Mouse (Mus musculus) limb, embryonic 14.5 days (tissue): ENCODE data around the gene Flot1. TPM values are rescaled to one million over a fixed set of nuclear protein-coding genes. Genes with fewer than 3 reads are reported as not detected.

Experiments used
- ATAC-seq: fragments of 200-750 bp; cut with Nextera tagmentation; 2 replicates; pipeline ENCODE4 v1.8.0; 2017; ENCODE audit warnings: low read depth, moderate number of reproducible peaks, moderate TSS enrichment; ENCODE audit not compliant: low FRiP score
- DNase-seq: peaks from one replicate; pipeline ENCODE4 v3.0.0-alpha.2; 2015; ENCODE audit warnings: low spot score
- H3K27ac ChIP-seq: fragments of 300-500 bp; sonication (generic); replicated peaks from 2 replicates; pipeline ENCODE4 v1.5.1; 2014; ENCODE audit warnings: low read depth, mild to moderate bottlenecking, low read length, moderate library complexity, mixed read lengths
- H3K27me3 ChIP-seq: fragments of 300-500 bp; sonication (generic); 2 replicates; pipeline ENCODE4 v1.6.1; 2014; ENCODE audit warnings: low read length, mixed read lengths; ENCODE audit not compliant: control insufficient read depth, insufficient read depth
- H3K36me3 ChIP-seq: fragments of 300-500 bp; sonication (generic); 2 replicates; pipeline ENCODE4 v1.6.1; 2014; ENCODE audit warnings: mild to moderate bottlenecking, low read length, moderate library complexity, mixed read lengths; ENCODE audit not compliant: control insufficient read depth, insufficient read depth
- H3K4me1 ChIP-seq: fragments of 300-500 bp; sonication (generic); 2 replicates; pipeline ENCODE4 v1.6.1; 2014; ENCODE audit warnings: antibody characterized with exemption, low read length, mixed read lengths; ENCODE audit not compliant: control insufficient read depth, insufficient read depth
- H3K4me2 ChIP-seq: fragments of 300-500 bp; sonication (generic); replicated peaks from 2 replicates; pipeline ENCODE4 v1.6.1; 2014; ENCODE audit warnings: low read depth, mild to moderate bottlenecking, low read length, moderate library complexity; ENCODE audit not compliant: severe bottlenecking
- H3K4me3 ChIP-seq: fragments of 300-500 bp; sonication (generic); replicated peaks from 2 replicates; pipeline ENCODE4 v1.5.1; 2014; ENCODE audit warnings: low read length
- H3K9ac ChIP-seq: fragments of 300-500 bp; sonication (generic); 2 replicates; pipeline ENCODE4 v1.6.1; 2014; ENCODE audit warnings: mild to moderate bottlenecking, low read depth, low read length, moderate library complexity; ENCODE audit not compliant: severe bottlenecking
- H3K9me3 ChIP-seq: fragments of 300-500 bp; sonication (generic); 2 replicates; pipeline ENCODE4 v1.6.1; 2016; ENCODE audit warnings: low read length; ENCODE audit not compliant: control insufficient read depth
- POLR2A ChIP-seq: fragments of 200-500 bp; IDR thresholded peaks from 2 replicates; pipeline ENCODE4 v1.8.0; 2012; ENCODE audit warnings: inconsistent platforms, mild to moderate bottlenecking, moderate library complexity, borderline replicate concordance; ENCODE audit not compliant: insufficient read depth, insufficient read length; ENCODE audit errors: extremely low read depth
- WGBS: fragments of 180-500 bp; shearing (Covaris S2); extraction: QIAGEN DNeasy Blood & Tissue Kit; methylation state at CpG from one replicate; pipeline ENCODE4 v1.1.7; 2014; 5-methylcytosine and 5-hydroxymethylcytosine counted together
- microRNA-seq: library from miRNA; unstranded; fragments of <30 nt; microRNA quantifications from one replicate; pipeline ENCODE4, GENCODE M21; 2016
- polyA plus RNA-seq, 2 experiments: library from polyadenylated mRNA; depleted of rRNA in 1 of 2; stranded (reverse) in 1 of 2; unstranded in 1 of 2; fragments of >200 nt; fragmentation: Nextera tagmentation in 1 of 2; extraction: Ambion mirVana in 1 of 2; gene quantifications; 2 replicates each; pipeline versions ENCODE4 v1.2.1 to v1.2.3; 2012 to 2014

Gene Flot1
- polyA plus RNA-seq, 2 experiments, result 47.2 to 66.3 TPM

DNA sequence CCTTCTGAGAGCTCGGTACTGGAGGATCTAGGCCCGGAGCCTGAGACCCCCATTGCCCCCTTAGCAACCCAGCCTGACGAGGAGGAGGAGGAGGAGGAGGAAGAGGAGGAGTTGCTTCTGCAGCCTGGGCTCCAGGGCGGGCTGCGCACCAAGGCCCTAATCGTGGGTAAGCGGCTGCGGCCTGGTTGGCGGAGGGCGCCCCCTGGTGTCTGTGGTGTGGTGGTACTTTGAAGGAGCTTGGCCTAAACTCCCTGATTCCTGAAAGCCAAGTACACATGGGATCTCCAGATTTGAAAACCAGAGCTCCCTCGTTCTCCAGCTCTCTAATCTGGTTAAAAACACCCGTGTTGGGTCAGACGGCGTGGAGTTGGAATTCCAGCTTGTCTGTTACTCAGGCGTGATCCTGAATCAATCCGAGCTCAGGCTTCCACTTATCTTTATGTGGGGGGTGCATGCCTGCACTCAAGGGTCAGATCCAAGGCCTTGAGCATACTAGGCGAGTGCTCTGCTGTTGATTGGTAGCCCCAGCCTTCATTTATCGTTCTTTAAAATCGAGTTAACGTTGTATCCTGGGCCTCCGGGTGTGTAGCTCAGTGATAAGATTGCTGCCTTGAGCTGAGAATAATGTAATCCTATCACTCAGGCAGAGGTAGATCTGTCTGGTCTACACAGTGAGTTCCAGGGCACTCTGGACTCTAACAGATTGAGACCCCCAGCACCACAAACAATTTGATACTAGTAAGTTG is 50.9 kb downstream of the Flot1 start:
- WGBS, result 30% methylated on average over 21 of the region's 21 CpGs
- Histone ChIP-seq H3K27me3 (no peaks in the 10 kb centered on the region), H3K9me3 (no peaks in the 10 kb centered on the region), H3K27ac (no peak overlapping the region), H3K9ac (0 out of 2 replicates have a peak overlapping the region, but pooled peaks have one; percentile 34), H3K4me2 (no peak overlapping the region), H3K36me3 (peaks cover 36% of the 10 kb centered on the region), H3K4me1 (peaks cover 20% of the 10 kb centered on the region), H3K4me3 (no peak overlapping the region)
- TF ChIP-seq POLR2A, result no peak
- ATAC-seq (peak; percentile 47; the same call in 1 of the 2 replicates), DNase-seq (peak; percentile 76)

DNA sequence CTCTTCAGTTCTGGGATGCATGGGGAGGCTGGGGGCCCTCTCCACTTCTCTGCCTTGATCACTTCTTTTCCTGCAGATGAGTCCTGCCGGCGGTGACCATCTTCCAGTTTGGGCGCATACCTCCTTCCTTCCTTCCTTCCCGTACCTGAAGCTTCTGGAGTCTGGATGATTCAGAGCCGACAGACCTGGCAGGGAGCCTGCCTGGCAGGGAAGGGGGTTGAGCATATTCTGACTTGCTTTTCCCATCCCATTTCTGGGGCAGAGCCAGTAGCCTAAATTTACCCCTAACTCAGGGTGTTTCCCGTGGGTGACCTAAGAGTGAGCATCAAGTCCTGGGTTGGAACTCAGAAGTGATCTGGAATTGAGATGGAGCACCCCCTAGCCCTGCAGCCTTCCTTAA is 51.7 kb downstream of the Flot1 start:
- Histone ChIP-seq H3K4me2 (no peak overlapping the region), H3K36me3 (peaks cover 36% of the 10 kb centered on the region), H3K27ac (no peak overlapping the region), H3K9me3 (no peaks in the 10 kb centered on the region), H3K27me3 (no peaks in the 10 kb centered on the region), H3K4me3 (no peak overlapping the region), H3K4me1 (peaks cover 12% of the 10 kb centered on the region), H3K9ac (no peak overlapping the region)
- TF ChIP-seq POLR2A, result no peak
- DNase-seq (no peak), ATAC-seq (no peak)
- WGBS, result 90% methylated on average over 6 of the region's 6 CpGs

DNA sequence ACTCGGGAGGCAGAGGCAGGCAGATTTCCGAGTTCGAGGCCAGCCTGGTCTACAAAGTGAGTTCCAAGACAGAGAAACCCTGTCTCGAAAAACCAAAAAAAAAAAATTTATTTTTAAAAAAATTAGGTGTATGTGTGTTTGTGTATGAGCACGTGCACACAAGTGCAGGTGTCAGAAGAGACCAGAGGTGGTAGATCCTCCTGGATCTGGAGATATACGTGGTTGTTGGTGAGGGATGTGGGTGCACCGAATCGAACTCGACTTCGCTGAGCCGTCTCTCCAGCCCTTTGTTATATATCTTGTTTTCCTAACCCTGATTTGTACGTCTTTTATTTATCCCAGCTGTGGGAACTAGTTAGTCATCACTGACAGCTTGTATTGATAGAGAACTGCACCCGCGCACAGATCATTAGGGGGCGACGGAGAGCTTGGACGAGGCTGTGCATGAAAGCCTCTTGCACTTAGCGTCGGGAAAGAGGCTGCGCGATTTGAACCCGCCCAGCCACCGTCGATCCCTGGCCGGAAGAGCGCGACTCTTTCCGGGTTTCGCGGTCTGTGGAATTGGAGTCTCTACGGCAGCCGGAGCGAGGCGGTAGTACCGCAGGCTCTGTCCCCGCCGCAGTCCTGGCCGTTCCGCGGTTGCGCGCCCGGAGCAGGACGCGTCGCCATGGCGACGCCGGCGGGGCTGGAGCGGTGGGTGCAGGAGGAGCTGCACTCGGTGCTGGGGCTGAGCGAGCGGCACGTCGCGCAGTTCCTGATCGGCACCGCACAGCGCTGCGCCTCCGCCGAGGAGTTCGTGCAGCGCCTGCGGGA is 56.4 kb downstream of the Flot1 start, which contains the start of gene Dhx16:
Gene Dhx16, plus strand, starts transcription at position 575 of the 813 bp plus-strand sequence.
- Histone ChIP-seq H3K4me1 (peaks cover 4% of the 10 kb centered on the region), H3K9ac (peak within 1 kb of the TSS; percentile 77), H3K36me3 (peaks cover 56% of the 10 kb centered on the region), H3K27ac (peak within 1 kb of the TSS; percentile 43; the same call in 1 of the 2 replicates), H3K27me3 (no peaks in the 10 kb centered on the region), H3K4me3 (peak within 1 kb of the TSS; percentile 93), H3K4me2 (peak within 1 kb of the TSS; percentile 79), H3K9me3 (no peaks in the 10 kb centered on the region)
- DNase-seq (peak; percentile 96), ATAC-seq (peak; percentile 93)
- TF ChIP-seq POLR2A, result no peak
- WGBS, result 10% methylated on average over 35 of the region's 66 CpGs

Small RNA genes within 50 kb of the gene (microRNA-seq; reads per million reads assigned to microRNA genes)
- gene Gm28033, result 0.92 reads per million

Other genes starting within 250 kb of the Flot1 start
- not detected in 2 replicates for gene Sfta2, start 221.7 kb upstream of the Flot1 start, polyA plus RNA-seq (2012; rRNA removed)
- not detected in 2 replicates for gene Sfta2, start 221.7 kb upstream of the Flot1 start, polyA plus RNA-seq (2014; fragmentation: Nextera tagmentation; extraction: Ambion mirVana)
- not detected in 2 replicates for gene Gm9573, start 196.6 kb upstream of the Flot1 start, polyA plus RNA-seq (2012; rRNA removed)
- gene Gm9573, start 196.6 kb upstream of the Flot1 start, polyA plus RNA-seq (2014; fragmentation: Nextera tagmentation; extraction: Ambion mirVana), result not detected in 2 replicates
- 0.13 and 0.30 TPM in 2 replicates for gene Mucl3, start 179.5 kb upstream of the Flot1 start, polyA plus RNA-seq (2012; rRNA removed)
- gene Mucl3, start 179.5 kb upstream of the Flot1 start, polyA plus RNA-seq (2014; fragmentation: Nextera tagmentation; extraction: Ambion mirVana), result 0.22 TPM in 1 of 2 replicates, not detected in the other
- gene Vars2, start 155.6 kb upstream of the Flot1 start, polyA plus RNA-seq (2012; rRNA removed), result 35.4 and 47.8 TPM in 2 replicates
- gene Vars2, start 155.6 kb upstream of the Flot1 start, polyA plus RNA-seq (2014; fragmentation: Nextera tagmentation; extraction: Ambion mirVana), result 14.8 and 18.7 TPM in 2 replicates
- 43.0 and 52.0 TPM in 2 replicates for gene Gtf2h4, start 149.5 kb upstream of the Flot1 start, polyA plus RNA-seq (2012; rRNA removed)
- 40.7 and 44.9 TPM in 2 replicates for gene Gtf2h4, start 149.5 kb upstream of the Flot1 start, polyA plus RNA-seq (2014; fragmentation: Nextera tagmentation; extraction: Ambion mirVana)
- gene Ddr1, start 118.6 kb upstream of the Flot1 start, polyA plus RNA-seq (2012; rRNA removed), result 49.4 and 60.1 TPM in 2 replicates
- 56.7 and 58.2 TPM in 2 replicates for gene Ddr1, start 118.6 kb upstream of the Flot1 start, polyA plus RNA-seq (2014; fragmentation: Nextera tagmentation; extraction: Ambion mirVana)
- gene Ier3, start 1.5 kb upstream of the Flot1 start, polyA plus RNA-seq (2012; rRNA removed), result 10.8 and 12.2 TPM in 2 replicates
- 8.8 and 8.9 TPM in 2 replicates for gene Ier3, start 1.5 kb upstream of the Flot1 start, polyA plus RNA-seq (2014; fragmentation: Nextera tagmentation; extraction: Ambion mirVana)
- 1,341 and 1,699 TPM in 2 replicates for gene Tubb5, start 15.1 kb downstream of the Flot1 start, polyA plus RNA-seq (2012; rRNA removed)
- gene Tubb5, start 15.1 kb downstream of the Flot1 start, polyA plus RNA-seq (2014; fragmentation: Nextera tagmentation; extraction: Ambion mirVana), result 808 and 880 TPM in 2 replicates
- gene Mdc1, start 18.3 kb downstream of the Flot1 start, polyA plus RNA-seq (2012; rRNA removed), result 24.9 and 28.8 TPM in 2 replicates
- gene Mdc1, start 18.3 kb downstream of the Flot1 start, polyA plus RNA-seq (2014; fragmentation: Nextera tagmentation; extraction: Ambion mirVana), result 12.2 and 13.9 TPM in 2 replicates
- 77.5 and 80.7 TPM in 2 replicates for gene Nrm, start 38.1 kb downstream of the Flot1 start, polyA plus RNA-seq (2012; rRNA removed)
- gene Nrm, start 38.1 kb downstream of the Flot1 start, polyA plus RNA-seq (2014; fragmentation: Nextera tagmentation; extraction: Ambion mirVana), result 49.5 and 56.4 TPM in 2 replicates
- gene Ppp1r18, start 42.4 kb downstream of the Flot1 start, polyA plus RNA-seq (2012; rRNA removed), result 47.2 and 56.2 TPM in 2 replicates
- 26.0 and 26.3 TPM in 2 replicates for gene Ppp1r18, start 42.4 kb downstream of the Flot1 start, polyA plus RNA-seq (2014; fragmentation: Nextera tagmentation; extraction: Ambion mirVana)
- gene Dhx16, start 56.6 kb downstream of the Flot1 start, polyA plus RNA-seq (2012; rRNA removed), result 78.6 and 90.5 TPM in 2 replicates
- gene Dhx16, start 56.6 kb downstream of the Flot1 start, polyA plus RNA-seq (2014; fragmentation: Nextera tagmentation; extraction: Ambion mirVana), result 40.0 and 43.4 TPM in 2 replicates
- gene 2310061I04Rik, start 74.2 kb downstream of the Flot1 start, polyA plus RNA-seq (2012; rRNA removed), result 53.9 and 68.4 TPM in 2 replicates
- gene 2310061I04Rik, start 74.2 kb downstream of the Flot1 start, polyA plus RNA-seq (2014; fragmentation: Nextera tagmentation; extraction: Ambion mirVana), result 20.6 and 20.7 TPM in 2 replicates
- gene Atat1, start 86.8 kb downstream of the Flot1 start, polyA plus RNA-seq (2012; rRNA removed), result 157 and 189 TPM in 2 replicates
- 68.7 and 88.1 TPM in 2 replicates for gene Atat1, start 86.8 kb downstream of the Flot1 start, polyA plus RNA-seq (2014; fragmentation: Nextera tagmentation; extraction: Ambion mirVana)
- gene Mrps18b, start 93.2 kb downstream of the Flot1 start, polyA plus RNA-seq (2012; rRNA removed), result 62.7 and 62.9 TPM in 2 replicates
- 68.0 and 70.3 TPM in 2 replicates for gene Mrps18b, start 93.2 kb downstream of the Flot1 start, polyA plus RNA-seq (2014; fragmentation: Nextera tagmentation; extraction: Ambion mirVana)
- gene Ppp1r10, start 93.2 kb downstream of the Flot1 start, polyA plus RNA-seq (2012; rRNA removed), result 39.9 and 41.6 TPM in 2 replicates
- gene Ppp1r10, start 93.2 kb downstream of the Flot1 start, polyA plus RNA-seq (2014; fragmentation: Nextera tagmentation; extraction: Ambion mirVana), result 30.8 and 34.2 TPM in 2 replicates
- gene Abcf1, start 146.5 kb downstream of the Flot1 start, polyA plus RNA-seq (2012; rRNA removed), result 73.4 and 83.1 TPM in 2 replicates
- 77.2 and 84.6 TPM in 2 replicates for gene Abcf1, start 146.5 kb downstream of the Flot1 start, polyA plus RNA-seq (2014; fragmentation: Nextera tagmentation; extraction: Ambion mirVana)
- 37.7 and 41.8 TPM in 2 replicates for gene Gnl1, start 156.6 kb downstream of the Flot1 start, polyA plus RNA-seq (2012; rRNA removed)
- 43.4 and 49.5 TPM in 2 replicates for gene Gnl1, start 156.6 kb downstream of the Flot1 start, polyA plus RNA-seq (2014; fragmentation: Nextera tagmentation; extraction: Ambion mirVana)
- 57.8 and 62.8 TPM in 2 replicates for gene Prr3, start 157.0 kb downstream of the Flot1 start, polyA plus RNA-seq (2012; rRNA removed)
- gene Prr3, start 157.0 kb downstream of the Flot1 start, polyA plus RNA-seq (2014; fragmentation: Nextera tagmentation; extraction: Ambion mirVana), result 33.3 and 34.7 TPM in 2 replicates
- gene H2-T24, start 197.3 kb downstream of the Flot1 start, polyA plus RNA-seq (2012; rRNA removed), result 0.14 and 0.42 TPM in 2 replicates
- 1.5 and 3.3 TPM in 2 replicates for gene H2-T24, start 197.3 kb downstream of the Flot1 start, polyA plus RNA-seq (2014; fragmentation: Nextera tagmentation; extraction: Ambion mirVana)
- 13.5 and 15.0 TPM in 2 replicates for gene H2-T23, start 209.6 kb downstream of the Flot1 start, polyA plus RNA-seq (2012; rRNA removed)
- 10.0 and 10.8 TPM in 2 replicates for gene H2-T23, start 209.6 kb downstream of the Flot1 start, polyA plus RNA-seq (2014; fragmentation: Nextera tagmentation; extraction: Ambion mirVana)
- 27.4 and 29.0 TPM in 2 replicates for gene H2-T22, start 219.5 kb downstream of the Flot1 start, polyA plus RNA-seq (2012; rRNA removed)
- gene H2-T22, start 219.5 kb downstream of the Flot1 start, polyA plus RNA-seq (2014; fragmentation: Nextera tagmentation; extraction: Ambion mirVana), result 23.4 and 26.6 TPM in 2 replicates
- gene Gm6034, start 219.7 kb downstream of the Flot1 start, polyA plus RNA-seq (2012; rRNA removed), result not detected in 2 replicates
- not detected in 2 replicates for gene Gm6034, start 219.7 kb downstream of the Flot1 start, polyA plus RNA-seq (2014; fragmentation: Nextera tagmentation; extraction: Ambion mirVana)
- gene Gm11127, start 235.1 kb downstream of the Flot1 start, polyA plus RNA-seq (2012; rRNA removed), result 0.12 and 0.21 TPM in 2 replicates
- gene Gm11127, start 235.1 kb downstream of the Flot1 start, polyA plus RNA-seq (2014; fragmentation: Nextera tagmentation; extraction: Ambion mirVana), result not detected in 2 replicates